Mouse (Mus musculus) left cerebral cortex, adult 11 months (tissue): Measurements from ENCODE around the gene Fjx1.
A peak's percentile ranks its signal among the peaks of the same experiment; 100 is the strongest.

Source experiments
- DNase-seq: peaks from one replicate; pipeline ENCODE4 v3.0.0; 2022; ENCODE audit warnings: low spot score

The Fjx1 gene

GRCm38 (mm10) chr2:102451671-102452549 lies at the start of gene Fjx1:
Gene Fjx1 (minus strand): TSS chr2:102452499.
- no peak for DNase-seq

GRCm38 (mm10) chr2:102500001-102500689 lies 47.8 kb upstream of the Fjx1 start:
- no peak for DNase-seq

GRCm38 (mm10) chr2:102480738-102481137 lies 28.4 kb upstream of the Fjx1 start:
- DNase-seq: no peak

- no peak for DNase-seq
Measured at GRCm38 (mm10) chr2:102476101-102476500, 23.8 kb upstream of the Fjx1 start.

- no peak for DNase-seq
Measured at GRCm38 (mm10) chr2:102468645-102469044, 16.3 kb upstream of the Fjx1 start.

- DNase-seq: no peak
Measured at GRCm38 (mm10) chr2:102464342-102464732, 12.0 kb upstream of the Fjx1 start.

GRCm38 (mm10) chr2:102463587-102464341 lies 11.5 kb upstream of the Fjx1 start:
- no peak for DNase-seq

GRCm38 (mm10) chr2:102461491-102461890 lies 9.2 kb upstream of the Fjx1 start:
- DNase-seq: no peak

GRCm38 (mm10) chr2:102455126-102455525 lies 2.8 kb upstream of the Fjx1 start:
- no peak for DNase-seq

GRCm38 (mm10) chr2:102453447-102453846 lies 1.1 kb upstream of the Fjx1 start:
- peak; percentile 49 for DNase-seq

- DNase-seq: no peak
Measured at GRCm38 (mm10) chr2:102450761-102451670, 1.3 kb downstream of the Fjx1 start.

GRCm38 (mm10) chr2:102450248-102450760 lies 2.0 kb downstream of the Fjx1 start:
- no peak for DNase-seq

GRCm38 (mm10) chr2:102449630-102450247 lies 2.6 kb downstream of the Fjx1 start:
- DNase-seq: no peak

GRCm38 (mm10) chr2:102449056-102449455 lies 3.2 kb downstream of the Fjx1 start:
- DNase-seq: no peak

- DNase-seq: no peak
Measured at GRCm38 (mm10) chr2:102447831-102448230, 4.5 kb downstream of the Fjx1 start.

- no peak for DNase-seq
Measured at GRCm38 (mm10) chr2:102446851-102447250, 5.4 kb downstream of the Fjx1 start.

- DNase-seq: no peak
Measured at GRCm38 (mm10) chr2:102437357-102438030, 14.8 kb downstream of the Fjx1 start.

GRCm38 (mm10) chr2:102433879-102434278 lies 18.4 kb downstream of the Fjx1 start:
- DNase-seq: no peak

- DNase-seq: no peak
Measured at GRCm38 (mm10) chr2:102431084-102431483, 21.2 kb downstream of the Fjx1 start.

GRCm38 (mm10) chr2:102427974-102428373 lies 24.3 kb downstream of the Fjx1 start:
- DNase-seq: no peak
